Mouse (Mus musculus): ENCODE results near the gene Aqp3.
A peak's percentile ranks its signal among the peaks of the same experiment; 100 is the strongest.

Aqp3 gene

GRCm38 (mm10) chr4:41057361-41057760, 40.6 kb downstream of the Aqp3 start:
- DNase-seq = no peak

GRCm38 (mm10) chr4:41056742-41057332, 41.1 kb downstream of the Aqp3 start:
- DNase-seq = no peak

DNA sequence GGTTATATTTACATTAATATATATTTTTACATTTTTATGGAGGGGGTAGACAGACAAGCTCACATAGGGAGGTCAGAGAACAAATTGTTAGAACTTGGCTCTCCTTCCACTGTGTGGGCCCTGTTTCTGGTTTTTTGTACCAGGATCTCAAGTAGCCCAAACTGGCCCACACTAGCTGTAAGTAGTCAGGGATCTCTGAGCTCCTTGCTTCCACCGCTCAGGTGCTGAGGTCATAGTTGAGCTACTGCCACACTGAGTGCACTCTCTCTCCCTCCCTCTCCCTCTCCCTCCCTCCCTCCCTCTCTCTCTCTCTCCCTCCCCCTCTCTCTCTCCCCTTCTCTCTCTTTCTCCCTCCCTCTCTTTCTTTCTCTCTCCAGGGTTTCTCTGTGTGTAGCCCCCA, 41.7 kb downstream of the Aqp3 start:
- DNase-seq = no peak

GRCm38 (mm10) chr4:41055111-41055510, 42.9 kb downstream of the Aqp3 start:
- no peak for DNase-seq

DNA sequence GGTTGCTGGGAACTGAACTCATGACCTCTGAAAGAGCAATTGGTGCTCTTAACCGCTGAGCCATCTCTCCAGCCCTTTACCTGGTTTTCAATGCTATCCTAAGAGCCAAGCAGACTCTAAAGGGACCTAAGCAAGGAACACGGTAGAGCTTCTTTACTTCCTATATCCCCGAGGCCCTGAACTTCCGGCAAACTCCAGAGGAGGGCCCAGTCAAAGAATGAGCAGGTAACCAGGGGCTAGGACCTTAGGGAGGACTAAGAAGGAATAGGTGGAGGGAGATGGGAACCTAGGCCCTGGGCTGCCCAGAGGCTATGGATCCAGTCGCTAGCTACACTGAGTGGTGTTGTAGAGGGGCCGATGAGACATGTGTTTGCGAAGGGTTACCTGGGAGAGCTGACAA, 46.2 kb downstream of the Aqp3 start:
- no peak for DNase-seq

GRCm38 (mm10) chr4:41050726-41051675, 47.0 kb downstream of the Aqp3 start:
- peak; percentile 77 for DNase-seq

GRCm38 (mm10) chr4:41048926-41049325, 49.1 kb downstream of the Aqp3 start:
- no peak for DNase-seq

GRCm38 (mm10) chr4:41047524-41048271, 50.3 kb downstream of the Aqp3 start, which contains the start of gene Aqp7:
Aqp7 (minus strand) TSS chr4:41048139.
- no peak for DNase-seq

GRCm38 (mm10) chr4:41046254-41046795, 51.7 kb downstream of the Aqp3 start:
- DNase-seq = no peak

GRCm38 (mm10) chr4:41045288-41045687, 52.7 kb downstream of the Aqp3 start:
- no peak for DNase-seq

DNA sequence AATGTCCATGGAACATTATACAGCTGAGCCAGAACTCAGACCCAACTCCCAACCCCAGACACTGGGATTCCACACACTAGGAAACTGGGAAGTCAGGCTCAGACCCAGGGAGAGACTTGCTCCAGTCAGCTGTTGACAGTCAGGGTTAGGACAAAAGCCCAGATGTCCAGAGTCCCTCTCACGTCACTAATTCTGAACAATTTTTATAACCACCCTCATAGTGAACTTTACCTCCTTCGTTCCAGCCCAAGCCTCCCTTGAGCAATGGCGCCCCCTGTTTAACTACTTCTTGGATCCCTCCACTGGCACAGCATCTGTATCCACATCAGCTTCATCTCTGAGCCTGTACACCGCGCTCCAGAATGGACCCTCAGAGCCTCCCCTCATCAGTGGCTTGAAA, 54.0 kb downstream of the Aqp3 start:
- no peak for DNase-seq

DNA sequence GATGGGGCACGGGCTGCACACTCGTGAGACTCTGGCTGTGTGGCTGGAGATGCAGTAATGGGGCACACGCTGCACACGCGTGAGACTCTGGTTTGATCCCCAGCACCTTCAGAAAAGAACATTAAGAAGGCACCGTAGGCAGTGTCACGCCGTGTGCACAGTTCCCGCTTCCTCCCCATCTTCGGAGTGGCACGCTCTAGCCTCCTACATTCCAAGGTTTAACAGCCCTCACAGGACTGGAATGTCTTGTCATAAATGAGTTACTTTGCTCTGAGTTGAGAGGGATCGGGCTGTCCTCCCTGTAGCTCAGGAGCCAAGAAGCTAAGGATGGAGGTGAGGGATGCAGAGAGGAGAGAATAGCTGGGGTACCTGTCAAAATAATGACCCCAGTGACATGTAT, 55.1 kb downstream of the Aqp3 start:
- no peak for DNase-seq
